9 mouse cellular contexts compared by ENCODE assay signal in genomic region chr7:140956556-140956869, GRCm38 (mm10). TPM values are rescaled to one million over a fixed set of nuclear protein-coding genes. Genes with fewer than 3 reads are reported as not detected.
A peak's percentile ranks its signal among the peaks of the same experiment; 100 is the strongest.
DNase-seq lines count a peak whose midpoint lies in the region; ATAC-seq and TF ChIP-seq lines count a peak whose summit lies in the region.
"Had no signal": no experiment of that assay in that cellular context is flagged by ENCODE, and none has a peak within 500 bp of the region (broad histone marks: within the 10 kb centered on the region; RNA-seq: fewer than 3 reads in every experiment).

No protein-coding gene starts in this region.

- H3K27me3 ChIP-seq in heart, embryonic 12.5 days (replicated peaks), result peaks cover 13% of the 10 kb centered on the region; the same call in 1 of the 2 replicates
- no peaks in the 10 kb centered on the region; the same call in 1 of the 2 replicates for H3K27me3 ChIP-seq in lung, embryonic 16.5 days (ENCODE audit: control insufficient read depth, insufficient read depth, low read depth, low read length)
- no peaks in the 10 kb centered on the region for H3K27me3 ChIP-seq in neural tube, embryonic 15.5 days (replicated peaks)
- H3K27me3 ChIP-seq: hindbrain, embryonic 15.5 days had no signal

- no peaks in the 10 kb centered on the region for H3K9me3 ChIP-seq in heart, embryonic 12.5 days (replicated peaks)
- H3K9me3 ChIP-seq in lung, embryonic 16.5 days (ENCODE audit: control insufficient read depth, low read length), result no peaks in the 10 kb centered on the region
- H3K9me3 ChIP-seq in neural tube, embryonic 15.5 days (replicated peaks), result no peaks in the 10 kb centered on the region
- H3K9me3 ChIP-seq: hindbrain, embryonic 15.5 days had no signal

- H3K4me2 ChIP-seq in heart, embryonic 12.5 days, result peak overlapping the region; percentile 81; the same call in 1 of the 2 replicates
- H3K4me2 ChIP-seq in lung, embryonic 16.5 days (ENCODE audit: low read depth, low read length), result peak overlapping the region; percentile 73; the same call in 1 of the 2 replicates
- H3K4me2 ChIP-seq in neural tube, embryonic 15.5 days, result no peak overlapping the region

- WGBS in heart, embryonic 12.5 days, result 37% methylated on average over 6 of the region's 6 CpGs
- WGBS in lung, embryonic 16.5 days, result 25% methylated on average over 6 of the region's 6 CpGs
- 61% methylated on average over 6 of the region's 6 CpGs for WGBS in neural tube, embryonic 15.5 days

- TF ChIP-seq CTCF in embryonic fibroblast, embryonic 13.5 days (IDR thresholded peaks at IDR 0.05; ENCODE audit: borderline replicate concordance, insufficient read depth, low read length), result no peak

- H3K4me1 ChIP-seq in heart, embryonic 12.5 days (replicated peaks), result peaks cover 32% of the 10 kb centered on the region
- H3K4me1 ChIP-seq in lung, embryonic 16.5 days (replicated peaks; ENCODE audit: control insufficient read depth, insufficient read depth, low read length), result peaks cover 16% of the 10 kb centered on the region
- H3K4me1 ChIP-seq in embryonic fibroblast, embryonic 13.5 days (ENCODE audit: control insufficient read depth, insufficient read depth, low read length), result peaks cover 3% of the 10 kb centered on the region
- H3K4me1 ChIP-seq in neural tube, embryonic 15.5 days, result peaks cover 14% of the 10 kb centered on the region; the same call in 1 of the 2 replicates

- H3K4me3 ChIP-seq in heart, embryonic 12.5 days, result no peak overlapping the region
- H3K4me3 ChIP-seq in lung, embryonic 16.5 days (ENCODE audit: low read length), result no peak overlapping the region
- no peak overlapping the region for H3K4me3 ChIP-seq in embryonic fibroblast, embryonic 13.5 days (ENCODE audit: insufficient read depth, low read length)
- H3K4me3 ChIP-seq in neural tube, embryonic 15.5 days (replicated peaks), result no peak overlapping the region

- no peak for ATAC-seq in heart, embryonic 12.5 days (ENCODE audit: insufficient number of reproducible peaks, low FRiP score)
- no peak; the same call in 1 of the 2 replicates for ATAC-seq in lung, embryonic 16.5 days (ENCODE audit: low read depth)
- ATAC-seq in neural tube, embryonic 15.5 days (ENCODE audit: low FRiP score), result no peak

- peaks cover 3% of the 10 kb centered on the region; the same call in 1 of the 2 replicates for H3K36me3 ChIP-seq in heart, embryonic 12.5 days
- H3K36me3 ChIP-seq in lung, embryonic 16.5 days (ENCODE audit: control insufficient read depth, insufficient read depth, low read length), result no peaks in the 10 kb centered on the region
- H3K36me3 ChIP-seq in neural tube, embryonic 15.5 days, result no peaks in the 10 kb centered on the region
- H3K36me3 ChIP-seq: hindbrain, embryonic 15.5 days had no signal

- intact Hi-C loops in heart, postnatal 10 days (cut with DNase I), result loop anchor here (5.0 kb wide), 2 partner anchors 49 to 221 kb away; no protein-coding TSS in a partner anchor

- TF ChIP-seq POLR2A in embryonic fibroblast, embryonic 13.5 days (IDR thresholded peaks at IDR 0.05; ENCODE audit: low read depth, low read length), result 0 out of 2 replicates have a peak, but pooled peaks have one; percentile 56

- H3K27ac ChIP-seq in heart, embryonic 12.5 days (ENCODE audit: poor library complexity, severe bottlenecking), result peak overlapping the region; percentile 91
- H3K27ac ChIP-seq in lung, embryonic 16.5 days (ENCODE audit: low read length), result peak overlapping the region; percentile 99
- peak overlapping the region; percentile 98 for H3K27ac ChIP-seq in embryonic fibroblast, embryonic 13.5 days (ENCODE audit: insufficient read depth, low read length)
- 0 out of 2 replicates have a peak overlapping the region, but pooled peaks have one; percentile 55 for H3K27ac ChIP-seq in neural tube, embryonic 15.5 days (replicated peaks)
- H3K27ac ChIP-seq: hindbrain, embryonic 15.5 days had no signal

- H3K9ac ChIP-seq in heart, embryonic 12.5 days, result no peak overlapping the region
- H3K9ac ChIP-seq in lung, embryonic 16.5 days (ENCODE audit: low read length), result peak overlapping the region; percentile 40
- H3K9ac ChIP-seq in neural tube, embryonic 15.5 days (replicated peaks), result no peak overlapping the region
- H3K9ac ChIP-seq: hindbrain, embryonic 15.5 days had no signal

- DNase-seq in heart, postnatal 10 days, result no peak
- no peak for DNase-seq in lung, postnatal 4 days
- no peak for DNase-seq in gastrocnemius, postnatal 25 days
- DNase-seq in spleen, postnatal 36 days (ENCODE audit: low spot score in 2 of 2), result no peak

RNA-seq across cellular contexts. Expression of gene Ifitm2, which starts 0.7 kb away (rescaled TPM):
- polyA plus RNA-seq in heart, embryonic 12.5 days (2016; fragmentation: Nextera tagmentation; extraction: Ambion mirVana), result 442 and 446 TPM in 2 replicates
- 100 to 1,000 TPM; 168 to 187 TPM for total RNA-seq in heart, postnatal 10 days (2021)
- 949 and 984 TPM in 2 replicates for polyA plus RNA-seq in lung, embryonic 16.5 days (2015; fragmentation: Nextera tagmentation; extraction: Ambion mirVana)
- 771 and 857 TPM in 2 replicates for polyA plus RNA-seq in embryonic fibroblast, embryonic 13.5 days (2011; ENCODE audit: insufficient read length, low read depth, missing spikeins)
- 197 and 409 TPM in 2 replicates for polyA plus RNA-seq in neural tube, embryonic 15.5 days (2015; fragmentation: Nextera tagmentation; extraction: Ambion mirVana)
- 10 to 100 TPM; 54.0 to 75.5 TPM for total RNA-seq in gastrocnemius, postnatal 25 days (2021)

RNA-seq across cellular contexts. Expression of gene Gm45717, which starts 0.8 kb away (rescaled TPM):
- not detected in 2 replicates for polyA plus RNA-seq in heart, embryonic 12.5 days (2016; fragmentation: Nextera tagmentation; extraction: Ambion mirVana)
- not detected for total RNA-seq in heart, postnatal 10 days (2021)
- 0.67 TPM in 1 of 2 replicates, not detected in the other for polyA plus RNA-seq in lung, embryonic 16.5 days (2015; fragmentation: Nextera tagmentation; extraction: Ambion mirVana)
- polyA plus RNA-seq in embryonic fibroblast, embryonic 13.5 days (2011; ENCODE audit: insufficient read length, low read depth, missing spikeins), result not detected in 2 replicates
- polyA plus RNA-seq in neural tube, embryonic 15.5 days (2015; fragmentation: Nextera tagmentation; extraction: Ambion mirVana), result not detected in 2 replicates
- total RNA-seq in gastrocnemius, postnatal 25 days (2021), result not detected
- polyA plus RNA-seq: hindbrain, embryonic 15.5 days had no signal

RNA-seq across cellular contexts. Expression of gene Ifitm5, which starts 6.4 kb away (rescaled TPM):
- polyA plus RNA-seq in heart, embryonic 12.5 days (2016; fragmentation: Nextera tagmentation; extraction: Ambion mirVana), result 1.8 and 2.0 TPM in 2 replicates
- 1 to 10 TPM in 1 of 2 experiments, not detected in 1; 1.1 TPM for total RNA-seq in heart, postnatal 10 days (2021)
- polyA plus RNA-seq in lung, embryonic 16.5 days (2015; fragmentation: Nextera tagmentation; extraction: Ambion mirVana), result 2.8 and 6.6 TPM in 2 replicates
- 3.0 TPM in 1 of 2 replicates, not detected in the other for polyA plus RNA-seq in embryonic fibroblast, embryonic 13.5 days (2011; ENCODE audit: insufficient read length, low read depth, missing spikeins)
- polyA plus RNA-seq in neural tube, embryonic 15.5 days (2015; fragmentation: Nextera tagmentation; extraction: Ambion mirVana), result 3.0 and 4.5 TPM in 2 replicates
- under 1 TPM in 1 of 2 experiments, not detected in 1; 0.64 TPM for total RNA-seq in gastrocnemius, postnatal 25 days (2021)

RNA-seq across cellular contexts. Expression of gene Ifitm1, which starts 10.5 kb away (rescaled TPM):
- 3.0 and 3.1 TPM in 2 replicates for polyA plus RNA-seq in heart, embryonic 12.5 days (2016; fragmentation: Nextera tagmentation; extraction: Ambion mirVana)
- total RNA-seq in heart, postnatal 10 days (2021), result 1 to 10 TPM; 2.4 to 3.8 TPM
- 38.8 and 49.1 TPM in 2 replicates for polyA plus RNA-seq in lung, embryonic 16.5 days (2015; fragmentation: Nextera tagmentation; extraction: Ambion mirVana)
- 5.1 and 16.5 TPM in 2 replicates for polyA plus RNA-seq in embryonic fibroblast, embryonic 13.5 days (2011; ENCODE audit: insufficient read length, low read depth, missing spikeins)
- 20.6 and 115 TPM in 2 replicates for polyA plus RNA-seq in neural tube, embryonic 15.5 days (2015; fragmentation: Nextera tagmentation; extraction: Ambion mirVana)
- total RNA-seq in gastrocnemius, postnatal 25 days (2021), result under 1 TPM; 0.43 to 0.54 TPM

RNA-seq across cellular contexts. Expression of gene Pgghg, which starts 15.3 kb away (rescaled TPM):
- 13.7 and 13.9 TPM in 2 replicates for polyA plus RNA-seq in heart, embryonic 12.5 days (2016; fragmentation: Nextera tagmentation; extraction: Ambion mirVana)
- total RNA-seq in heart, postnatal 10 days (2021), result 1 to 10 TPM; 7.7 to 8.6 TPM
- polyA plus RNA-seq in lung, embryonic 16.5 days (2015; fragmentation: Nextera tagmentation; extraction: Ambion mirVana), result 20.5 and 23.4 TPM in 2 replicates
- 14.3 and 19.1 TPM in 2 replicates for polyA plus RNA-seq in embryonic fibroblast, embryonic 13.5 days (2011; ENCODE audit: insufficient read length, low read depth, missing spikeins)
- polyA plus RNA-seq in neural tube, embryonic 15.5 days (2015; fragmentation: Nextera tagmentation; extraction: Ambion mirVana), result 6.3 and 10.2 TPM in 2 replicates
- 1 to 10 TPM; 4.3 to 4.6 TPM for total RNA-seq in gastrocnemius, postnatal 25 days (2021)
